Mouse (Mus musculus): ENCODE results near the gene Tsfm. TPM values are rescaled to one million over a fixed set of nuclear protein-coding genes. Genes with fewer than 3 reads are reported as not detected.

Gene Tsfm
- total and polyA plus RNA-seq, 2 experiments from 2014 or later = 49.0 to 62.7 TPM

DNA sequence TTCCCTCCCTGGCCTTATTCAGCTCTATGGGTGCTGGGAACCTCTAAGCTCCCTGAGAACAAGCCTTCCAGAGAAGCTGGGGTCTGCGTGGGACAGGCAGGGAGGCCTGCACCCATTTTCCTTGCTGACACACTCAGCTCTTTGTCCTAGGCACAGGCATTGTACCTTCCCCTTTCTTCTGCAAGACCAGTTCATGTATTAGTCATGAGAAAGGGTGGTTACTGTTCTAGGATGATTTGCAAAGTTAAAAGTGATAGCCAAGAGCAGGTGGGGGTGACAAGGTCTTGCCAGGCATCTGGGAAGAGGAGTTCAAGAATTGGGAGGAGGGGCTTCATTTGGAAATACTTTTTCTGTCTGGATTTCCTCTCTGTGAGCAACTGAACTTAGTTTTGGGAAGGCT lies 28.6 kb downstream of the Tsfm start:
- 65% methylated on average over 1 of the region's 1 CpGs for WGBS
- TF ChIP-seq CTCF (IDR thresholded peaks at IDR 0.05; ENCODE audit: low read depth) = no peak
- no peaks in the 10 kb centered on the region for H3K9me3 ChIP-seq (ENCODE audit: low read length)
- no peak overlapping the region for H3K27ac ChIP-seq
- H3K27me3 ChIP-seq (ENCODE audit: insufficient read depth, low read length) = no peaks in the 10 kb centered on the region
- DNase-seq (ENCODE audit: low spot score) (no peak), ATAC-seq (no peak)
- H3K4me1 ChIP-seq (ENCODE audit: insufficient read depth, low read length) = no peaks in the 10 kb centered on the region
- H3K36me3 ChIP-seq (ENCODE audit: insufficient read depth, low read length) = peaks cover 12% of the 10 kb centered on the region
- no peak overlapping the region for H3K9ac ChIP-seq (replicated peaks; ENCODE audit: low read length)
- no peak overlapping the region for H3K4me2 ChIP-seq (ENCODE audit: low read depth, low read length)
- H3K4me3 ChIP-seq (ENCODE audit: low read length) = no peak overlapping the region

DNA sequence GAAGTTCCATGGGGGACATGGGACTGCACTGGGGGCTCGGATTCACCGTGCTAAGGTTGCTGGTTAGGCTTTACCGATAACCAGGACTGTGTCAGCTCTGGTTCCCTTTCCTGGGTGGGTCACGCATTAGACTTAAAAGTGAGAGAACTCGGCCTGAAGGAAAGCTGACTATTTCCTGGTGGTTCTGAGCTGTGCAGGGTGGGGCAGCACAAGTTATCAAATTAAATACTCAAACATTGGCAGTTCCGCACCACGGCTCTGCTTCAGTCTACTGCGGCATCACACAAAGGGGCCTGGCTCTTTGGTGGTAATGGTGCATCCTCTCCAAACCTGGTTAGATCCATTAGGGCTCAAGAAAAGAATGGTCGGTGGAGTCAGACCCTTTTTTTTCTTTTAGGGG lies 29.3 kb downstream of the Tsfm start:
- no peaks in the 10 kb centered on the region for H3K9me3 ChIP-seq (ENCODE audit: low read length)
- H3K4me1 ChIP-seq (ENCODE audit: insufficient read depth, low read length) = no peaks in the 10 kb centered on the region
- peaks cover 12% of the 10 kb centered on the region for H3K36me3 ChIP-seq (ENCODE audit: insufficient read depth, low read length)
- H3K4me2 ChIP-seq (ENCODE audit: low read depth, low read length) = no peak overlapping the region
- DNase-seq (ENCODE audit: low spot score) (no peak), ATAC-seq (no peak)
- 84% methylated on average over 9 of the region's 9 CpGs for WGBS
- no peaks in the 10 kb centered on the region for H3K27me3 ChIP-seq (ENCODE audit: insufficient read depth, low read length)
- TF ChIP-seq CTCF (IDR thresholded peaks at IDR 0.05; ENCODE audit: low read depth) = no peak
- no peak overlapping the region for H3K27ac ChIP-seq
- no peak overlapping the region for H3K4me3 ChIP-seq (ENCODE audit: low read length)
- H3K9ac ChIP-seq (replicated peaks; ENCODE audit: low read length) = no peak overlapping the region

DNA sequence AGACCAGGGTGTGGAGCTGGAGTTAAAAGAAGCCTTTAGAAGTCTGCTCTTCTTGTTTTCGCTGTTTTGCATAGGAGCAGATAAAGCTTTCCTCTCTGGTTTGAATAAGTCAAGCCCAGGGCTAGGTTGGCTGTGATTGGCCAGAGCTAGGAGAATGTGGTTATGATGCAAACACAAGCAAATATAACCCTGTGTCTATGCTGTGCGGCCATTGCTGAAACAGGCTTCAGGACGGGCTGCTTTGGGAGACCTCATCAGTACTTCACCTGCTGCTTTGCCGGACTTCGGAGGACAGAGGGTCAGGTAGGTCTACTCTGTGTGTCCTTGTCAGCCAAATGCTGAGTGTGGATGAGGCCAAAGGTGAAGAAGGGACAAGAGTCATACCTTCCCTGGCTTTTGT lies 30.1 kb downstream of the Tsfm start, which contains the start of gene Avil:
Avil (plus strand) TSS at position 181 of the 400 bp plus-strand sequence.
- no peak for ATAC-seq

DNA sequence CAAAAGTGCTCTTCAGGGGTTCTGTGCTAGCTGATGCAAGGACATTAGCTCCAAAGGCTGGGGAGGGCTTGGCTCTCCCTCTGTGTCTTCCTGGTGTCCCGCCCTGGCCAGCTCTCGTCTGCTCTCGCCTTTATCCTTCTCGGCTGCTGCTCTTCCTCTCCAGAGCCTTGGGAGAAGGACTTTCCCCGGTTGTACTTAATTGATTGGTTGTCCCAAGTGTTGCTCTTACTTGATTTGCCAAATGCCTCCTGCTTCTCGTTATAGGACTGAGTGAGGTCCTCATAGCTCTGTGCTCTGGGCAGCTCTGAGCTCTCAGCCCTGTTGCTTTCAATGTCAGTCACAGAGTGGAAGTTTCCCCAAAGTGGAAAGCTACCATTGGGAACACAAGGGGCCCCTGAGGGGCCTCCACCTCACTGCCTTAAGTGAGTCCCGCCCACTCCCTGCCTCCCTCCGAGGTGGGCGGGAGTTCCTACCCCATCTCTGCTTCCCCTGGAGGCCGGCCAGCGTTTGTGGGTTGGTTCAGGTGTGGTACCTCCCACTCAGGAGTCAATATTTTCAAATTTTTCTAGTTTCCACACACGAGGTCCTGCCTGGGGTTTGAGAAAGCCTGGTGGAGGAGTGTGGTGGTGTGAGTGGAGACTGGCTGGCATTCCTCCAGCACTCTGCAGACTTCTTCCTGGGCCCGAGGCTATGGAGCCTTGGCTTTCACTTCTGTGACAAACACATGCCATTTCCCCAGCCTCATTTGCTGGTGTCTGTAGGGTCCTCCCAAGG lies 33.1 kb downstream of the Tsfm start:
- H3K27me3 ChIP-seq (ENCODE audit: insufficient read depth, low read length) = no peaks in the 10 kb centered on the region
- no peak overlapping the region for H3K4me2 ChIP-seq (ENCODE audit: low read depth, low read length)
- H3K9ac ChIP-seq (replicated peaks; ENCODE audit: low read length) = no peak overlapping the region
- no peak overlapping the region for H3K27ac ChIP-seq
- 0 out of 2 replicates have a peak, but pooled peaks have one; percentile 24 for ATAC-seq
- no peak for TF ChIP-seq CTCF (IDR thresholded peaks at IDR 0.05; ENCODE audit: low read depth)
- 69% methylated on average over 13 of the region's 13 CpGs for WGBS
- peaks cover 39% of the 10 kb centered on the region for H3K36me3 ChIP-seq (ENCODE audit: insufficient read depth, low read length)
- H3K4me3 ChIP-seq (ENCODE audit: low read length) = no peak overlapping the region
- no peaks in the 10 kb centered on the region for H3K9me3 ChIP-seq (ENCODE audit: low read length)
- no peak for DNase-seq (ENCODE audit: low spot score)
- H3K4me1 ChIP-seq (ENCODE audit: insufficient read depth, low read length) = no peaks in the 10 kb centered on the region

More for the DNA sequence above, 30.1 kb downstream of the Tsfm start, which contains the start of gene Avil:
- H3K27me3 ChIP-seq (ENCODE audit: insufficient read depth, low read length) = no peaks in the 10 kb centered on the region
- no peak within 1 kb of the TSS for H3K9ac ChIP-seq (replicated peaks; ENCODE audit: low read length)
- peaks cover 12% of the 10 kb centered on the region for H3K36me3 ChIP-seq (ENCODE audit: insufficient read depth, low read length)
- no peaks in the 10 kb centered on the region for H3K4me1 ChIP-seq (ENCODE audit: insufficient read depth, low read length)
- no peaks in the 10 kb centered on the region for H3K9me3 ChIP-seq (ENCODE audit: low read length)
- 92% methylated on average over 5 of the region's 5 CpGs for WGBS
- no peak within 1 kb of the TSS for H3K27ac ChIP-seq
- TF ChIP-seq CTCF (IDR thresholded peaks at IDR 0.05; ENCODE audit: low read depth) = no peak
- H3K4me2 ChIP-seq (ENCODE audit: low read depth, low read length) = no peak within 1 kb of the TSS
- no peak for DNase-seq (ENCODE audit: low spot score)
- H3K4me3 ChIP-seq (ENCODE audit: low read length) = no peak within 1 kb of the TSS

DNA sequence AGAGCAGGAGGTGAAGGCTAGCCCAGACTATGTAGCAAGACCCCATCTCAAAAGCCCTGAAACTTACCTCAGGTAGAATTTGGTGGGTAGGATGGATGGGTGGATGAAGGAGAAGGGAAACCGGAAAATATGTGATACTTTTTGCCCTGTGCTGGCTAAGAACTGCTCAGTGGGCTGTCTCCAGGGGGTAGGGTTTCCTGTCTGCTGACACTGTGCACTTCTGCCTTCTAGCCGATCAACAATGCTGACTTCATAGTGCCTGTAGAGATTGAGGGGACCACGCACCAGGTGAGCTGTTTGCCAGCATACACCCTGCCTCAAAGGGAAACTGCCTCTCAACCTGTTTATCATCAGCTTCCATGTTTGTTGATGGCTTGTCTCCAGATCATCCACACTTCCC lies 37.0 kb downstream of the Tsfm start:
- 89% methylated on average over 3 of the region's 3 CpGs for WGBS
- no peak overlapping the region for H3K4me3 ChIP-seq (ENCODE audit: low read length)
- H3K27me3 ChIP-seq (ENCODE audit: insufficient read depth, low read length) = no peaks in the 10 kb centered on the region
- H3K27ac ChIP-seq = no peak overlapping the region
- no peak overlapping the region for H3K9ac ChIP-seq (replicated peaks; ENCODE audit: low read length)
- no peak for ATAC-seq
- DNase-seq (ENCODE audit: low spot score) = no peak
- H3K9me3 ChIP-seq (ENCODE audit: low read length) = no peaks in the 10 kb centered on the region
- H3K36me3 ChIP-seq (ENCODE audit: insufficient read depth, low read length) = peaks cover 41% of the 10 kb centered on the region
- H3K4me2 ChIP-seq (ENCODE audit: low read depth, low read length) = no peak overlapping the region
- TF ChIP-seq CTCF (IDR thresholded peaks at IDR 0.05; ENCODE audit: low read depth) = no peak
- H3K4me1 ChIP-seq (ENCODE audit: insufficient read depth, low read length) = no peaks in the 10 kb centered on the region

DNA sequence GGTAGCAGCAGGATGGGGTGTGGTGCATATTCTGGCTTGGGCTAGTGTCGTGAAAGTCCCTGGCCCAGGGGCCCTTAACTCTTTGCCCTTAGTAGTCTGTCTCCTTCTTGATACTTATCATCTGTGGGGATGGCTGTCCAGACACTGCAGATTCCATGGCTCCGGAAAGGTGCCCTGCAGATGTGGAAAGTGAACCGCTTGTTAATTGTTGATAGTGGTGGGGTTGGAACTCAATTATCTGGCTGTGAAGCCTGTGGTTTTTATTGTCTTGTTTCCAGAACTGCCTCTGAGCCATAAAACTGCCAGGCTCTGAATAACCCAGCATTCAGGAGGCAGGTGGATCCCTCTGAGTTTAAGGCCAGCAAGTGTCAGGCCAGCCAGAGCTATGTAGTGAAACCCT lies 39.0 kb downstream of the Tsfm start:
- no peaks in the 10 kb centered on the region for H3K27me3 ChIP-seq (ENCODE audit: insufficient read depth, low read length)
- H3K9me3 ChIP-seq (ENCODE audit: low read length) = no peaks in the 10 kb centered on the region
- no peak overlapping the region for H3K4me3 ChIP-seq (ENCODE audit: low read length)
- H3K27ac ChIP-seq = no peak overlapping the region
- DNase-seq (ENCODE audit: low spot score) (no peak), ATAC-seq (no peak)
- no peak for TF ChIP-seq CTCF (IDR thresholded peaks at IDR 0.05; ENCODE audit: low read depth)
- H3K4me1 ChIP-seq (ENCODE audit: insufficient read depth, low read length) = peaks cover 10% of the 10 kb centered on the region
- no peak overlapping the region for H3K9ac ChIP-seq (replicated peaks; ENCODE audit: low read length)
- H3K4me2 ChIP-seq (ENCODE audit: low read depth, low read length) = no peak overlapping the region
- 53% methylated on average over 3 of the region's 3 CpGs for WGBS
- H3K36me3 ChIP-seq (ENCODE audit: insufficient read depth, low read length) = peaks cover 29% of the 10 kb centered on the region; the same call in 1 of the 2 replicates

Measured in hindbrain, postnatal 0 days (tissue).